Mouse (Mus musculus): ENCODE results near the gene Qtrt1. TPM values are rescaled to one million over a fixed set of nuclear protein-coding genes. Genes with fewer than 3 reads are reported as not detected.

Qtrt1 gene
- total RNA-seq, 2 experiments from 2014 or later = 34.0 to 35.3 TPM

Other genes with a start within 250 kb of the Qtrt1 start
- gene Pde4a, start 246.1 kb upstream of the Qtrt1 start, total RNA-seq (2021) = 10 to 100 TPM in 1 of 2 experiments, 1 to 10 TPM in 1; 9.7 to 10.6 TPM
- 10 to 100 TPM; 46.6 to 50.8 TPM for gene Keap1, start 172.5 kb upstream of the Qtrt1 start, total RNA-seq (2021)
- gene S1pr5, start 163.4 kb upstream of the Qtrt1 start, total RNA-seq (2021) = under 1 TPM; 0.20 to 0.28 TPM
- 10 to 100 TPM; 33.4 to 38.7 TPM for gene Atg4d, start 146.5 kb upstream of the Qtrt1 start, total RNA-seq (2021)
- 10 to 100 TPM; 40.2 to 41.8 TPM for gene Kri1, start 123.9 kb upstream of the Qtrt1 start, total RNA-seq (2021)
- gene Cdkn2d, start 120.4 kb upstream of the Qtrt1 start, total RNA-seq (2021) = 10 to 100 TPM; 21.9 to 25.6 TPM
- 1 to 10 TPM in 1 of 2 experiments, not detected in 1; 3.4 TPM for gene Ap1m2, start 99.5 kb upstream of the Qtrt1 start, total RNA-seq (2021)
- gene Slc44a2, start 91.1 kb upstream of the Qtrt1 start, total RNA-seq (2021) = 10 to 100 TPM; 73.6 to 75.4 TPM
- gene Ilf3, start 44.0 kb upstream of the Qtrt1 start, total RNA-seq (2021) = 100 to 1,000 TPM; 107 to 118 TPM
- 100 to 1,000 TPM; 111 to 116 TPM for gene Dnm2, start 13.1 kb downstream of the Qtrt1 start, total RNA-seq (2021)
- 10 to 100 TPM; 37.3 to 37.8 TPM for gene Tmed1, start 98.4 kb downstream of the Qtrt1 start, total RNA-seq (2021)
- gene AB124611, start 114.3 kb downstream of the Qtrt1 start, total RNA-seq (2021) = 1 to 10 TPM; 3.7 to 5.0 TPM
- 10 to 100 TPM; 71.4 to 83.9 TPM for gene Carm1, start 135.1 kb downstream of the Qtrt1 start, total RNA-seq (2021)
- 10 to 100 TPM; 55.6 to 57.3 TPM for gene Timm29, start 180.9 kb downstream of the Qtrt1 start, total RNA-seq (2021)
- 10 to 100 TPM; 27.2 to 28.4 TPM for gene Yipf2, start 181.0 kb downstream of the Qtrt1 start, total RNA-seq (2021)
- gene Smarca4, start 204.3 kb downstream of the Qtrt1 start, total RNA-seq (2021) = 10 to 100 TPM; 86.1 to 94.8 TPM